Mouse (Mus musculus): ENCODE data around the gene Gatc. TPM values are rescaled to one million over a fixed set of nuclear protein-coding genes. Genes with fewer than 3 reads are reported as not detected.

The Gatc gene
- total RNA-seq, 2 experiments from 2014 or later = 29.3 to 32.5 TPM

GRCm38 (mm10) chr5:115284735-115285134 lies 56.2 kb downstream of the Gatc start:
- no peak for DNase-seq (ENCODE audit: low spot score in 2 of 2)

Other genes with a start within 250 kb of the Gatc start
- not detected for gene Gm10401, start 242.9 kb downstream of the Gatc start, total RNA-seq (2021)
- gene Acads, start 221.8 kb downstream of the Gatc start, total RNA-seq (2021) = 1 to 10 TPM; 6.8 to 9.9 TPM
- 10 to 100 TPM; 26.7 to 29.8 TPM for gene Unc119b, start 206.2 kb downstream of the Gatc start, total RNA-seq (2021)
- 10 to 100 TPM; 75.1 to 78.2 TPM for gene Mlec, start 183.0 kb downstream of the Gatc start, total RNA-seq (2021)
- gene Cabp1, start 146.8 kb downstream of the Gatc start, total RNA-seq (2021) = 10 to 100 TPM; 78.5 to 79.5 TPM
- gene Pop5, start 105.3 kb downstream of the Gatc start, total RNA-seq (2021) = 10 to 100 TPM; 51.1 to 61.8 TPM
- 100 to 1,000 TPM; 259 to 316 TPM for gene Rnf10, start 68.3 kb downstream of the Gatc start, total RNA-seq (2021)
- 10 to 100 TPM; 39.0 to 42.8 TPM for gene Coq5, start 61.5 kb downstream of the Gatc start, total RNA-seq (2021)
- 100 to 1,000 TPM; 753 to 793 TPM for gene Dynll1, start 40.2 kb downstream of the Gatc start, total RNA-seq (2021)
- 10 to 100 TPM; 63.6 to 77.0 TPM for gene Srsf9, start 14.0 kb downstream of the Gatc start, total RNA-seq (2021)
- 10 to 100 TPM; 31.0 to 35.3 TPM for gene Triap1, start within 50 bp of the Gatc start, total RNA-seq (2021)
- gene Cox6a1, start 7.8 kb upstream of the Gatc start, total RNA-seq (2021) = 100 to 1,000 TPM; 732 to 825 TPM
- 10 to 100 TPM; 73.0 to 76.2 TPM for gene Msi1, start 88.4 kb upstream of the Gatc start, total RNA-seq (2021)
- gene Pla2g1b, start 125.1 kb upstream of the Gatc start, total RNA-seq (2021) = not detected
- gene Sirt4, start 143.5 kb upstream of the Gatc start, total RNA-seq (2021) = 10 to 100 TPM; 25.8 to 29.8 TPM
- gene Pxn, start 165.5 kb upstream of the Gatc start, total RNA-seq (2021) = 10 to 100 TPM; 30.0 to 30.8 TPM
- 100 to 1,000 TPM; 458 to 467 TPM for gene Rplp0, start 218.3 kb upstream of the Gatc start, total RNA-seq (2021)
- 10 to 100 TPM; 76.4 to 96.2 TPM for gene Gcn1l1, start 224.1 kb upstream of the Gatc start, total RNA-seq (2021)

Data from layer of hippocampus, postnatal 10 days (tissue).